Mouse (Mus musculus) lung, adult 18-20 months (tissue): Measurements from ENCODE around the gene Shc3.

Source experiments
- DNase-seq, 2 experiments: peaks; one replicate each; pipeline ENCODE4 v3.0.0; 2022; ENCODE audit warnings: mixed read lengths in 2 of 2

Shc3 gene

GRCm38 (mm10) chr13:51479826-51480225, 89.4 kb downstream of the Shc3 start:
- DNase-seq = no peak

DNA sequence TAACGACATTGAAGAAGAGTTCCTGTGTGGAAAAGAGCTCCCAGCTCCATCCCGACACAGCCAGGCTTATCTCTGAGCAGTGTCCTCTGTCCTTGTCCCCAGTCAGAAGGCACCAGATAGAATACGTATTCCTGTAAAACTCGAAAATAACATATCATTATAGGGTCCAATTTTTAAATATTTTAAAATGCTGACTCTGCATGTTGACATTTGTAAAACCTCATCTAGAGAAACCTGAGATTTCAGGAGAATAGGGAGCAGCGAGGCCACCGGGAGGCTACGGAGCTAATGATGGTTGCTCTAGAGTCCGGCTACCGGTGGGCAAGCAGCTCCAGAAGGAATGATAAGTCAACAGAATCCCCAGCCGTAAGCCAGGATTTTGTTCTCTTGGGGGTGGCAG, 92.2 kb downstream of the Shc3 start:
- no peak for DNase-seq

- no peak for DNase-seq
These were observed 100.4 kb downstream of the Shc3 start for GRCm38 (mm10) chr13:51468697-51469250.

GRCm38 (mm10) chr13:51466117-51466841, 102.9 kb downstream of the Shc3 start:
- no peak for DNase-seq

DNA sequence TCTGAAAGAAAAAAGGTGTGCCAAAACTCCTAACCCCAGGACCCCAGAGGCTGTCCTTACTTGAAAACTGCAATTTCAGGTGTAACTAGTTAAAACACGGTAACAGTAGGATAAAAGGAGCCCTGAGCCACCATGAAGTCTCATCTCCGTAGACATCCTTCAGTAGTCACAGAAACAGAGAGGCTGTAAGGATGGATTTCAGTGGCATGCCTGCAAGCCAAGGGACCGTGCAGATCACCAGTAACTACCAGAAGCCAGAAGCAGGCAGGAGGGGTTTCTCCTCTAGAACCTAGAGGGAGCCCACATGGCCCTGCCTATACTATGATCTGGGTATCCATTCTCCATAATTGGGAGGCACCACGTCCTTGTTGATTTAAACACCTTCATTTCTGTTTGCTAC, 104.9 kb downstream of the Shc3 start:
- no peak for DNase-seq

GRCm38 (mm10) chr13:51456190-51456878, 112.9 kb downstream of the Shc3 start:
- no peak for DNase-seq

GRCm38 (mm10) chr13:51446550-51446949, 122.7 kb downstream of the Shc3 start:
- DNase-seq = no peak

DNA sequence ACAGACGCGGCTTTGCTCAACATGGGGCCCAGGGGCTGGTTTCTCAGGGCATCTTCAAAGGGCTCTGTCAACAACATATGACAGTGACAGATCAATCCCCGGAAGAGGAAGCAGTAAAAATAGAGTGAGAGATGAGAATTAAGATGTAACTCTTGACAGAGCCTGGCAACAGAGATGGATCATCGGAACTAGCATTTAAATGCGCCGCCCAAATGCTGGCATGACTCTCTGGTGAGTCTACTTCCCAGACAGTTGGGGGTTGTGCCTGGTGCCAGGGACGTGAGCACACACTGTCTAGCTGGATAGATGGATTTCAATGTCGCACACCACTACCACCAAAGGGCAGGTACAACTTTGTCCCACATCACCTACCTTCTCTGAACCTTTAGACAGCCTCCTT, 126.3 kb downstream of the Shc3 start:
- DNase-seq = no peak

- DNase-seq = no peak
These were observed 131.8 kb downstream of the Shc3 start for GRCm38 (mm10) chr13:51437105-51438085.

GRCm38 (mm10) chr13:51435146-51435545, 134.1 kb downstream of the Shc3 start:
- no peak for DNase-seq

DNA sequence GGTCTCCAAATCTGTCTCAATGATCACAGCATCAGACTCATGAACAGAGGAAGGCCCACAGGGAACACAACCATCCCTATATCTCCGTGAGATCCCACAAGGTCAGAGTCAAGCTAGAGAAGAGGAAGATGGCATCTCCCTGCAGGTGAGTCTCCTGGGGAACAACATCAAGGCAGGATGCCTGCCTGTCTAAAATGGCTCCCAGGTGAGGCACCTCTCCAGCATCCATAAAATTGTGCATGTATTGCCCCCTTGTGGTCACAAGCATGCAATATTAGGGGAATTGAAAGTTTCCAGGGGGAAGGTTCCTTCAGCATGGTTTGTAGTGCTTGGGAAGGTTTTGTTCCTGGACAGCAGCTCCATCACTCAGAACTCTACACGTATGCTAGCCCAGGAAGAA, 134.8 kb downstream of the Shc3 start:
- DNase-seq = no peak

- DNase-seq = no peak
These were observed 135.8 kb downstream of the Shc3 start for GRCm38 (mm10) chr13:51433371-51433770.

DNA sequence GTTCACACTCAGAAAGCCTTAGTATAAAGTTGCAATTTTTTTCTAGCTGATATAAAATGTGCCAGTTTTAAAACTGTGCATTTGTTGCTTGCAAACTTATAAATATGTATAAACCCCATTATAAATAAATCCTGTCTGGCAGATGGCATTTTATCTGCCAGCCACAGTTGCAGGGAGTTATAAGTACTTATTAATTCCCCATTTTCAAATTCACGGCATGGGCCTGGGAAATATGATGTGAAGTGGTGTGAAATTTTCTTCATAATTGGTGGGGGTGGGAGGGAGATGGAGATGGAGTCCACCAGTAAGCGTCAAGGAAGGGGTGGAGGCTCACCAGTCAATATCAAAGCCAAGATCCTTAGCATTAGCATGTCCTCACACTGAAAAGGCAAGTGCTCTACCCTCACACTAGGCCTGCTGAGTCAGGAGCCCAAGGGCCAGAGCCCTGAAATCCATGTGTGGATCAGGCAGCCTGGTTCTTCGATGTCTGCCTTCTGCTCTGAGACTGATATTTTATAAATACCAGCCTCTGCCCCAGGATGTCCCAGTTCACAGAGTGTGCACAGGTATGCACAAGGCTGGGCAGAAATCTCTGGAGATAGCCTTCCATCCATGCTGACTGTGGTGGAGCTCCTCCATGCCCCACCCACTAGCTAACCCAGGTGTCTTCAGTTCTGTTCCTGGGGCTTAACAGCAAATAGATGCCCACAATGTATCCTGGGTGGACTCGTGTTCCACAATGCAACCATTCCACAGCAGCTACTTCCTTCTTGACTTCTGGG, 143.4 kb downstream of the Shc3 start:
- no peak for DNase-seq

DNA sequence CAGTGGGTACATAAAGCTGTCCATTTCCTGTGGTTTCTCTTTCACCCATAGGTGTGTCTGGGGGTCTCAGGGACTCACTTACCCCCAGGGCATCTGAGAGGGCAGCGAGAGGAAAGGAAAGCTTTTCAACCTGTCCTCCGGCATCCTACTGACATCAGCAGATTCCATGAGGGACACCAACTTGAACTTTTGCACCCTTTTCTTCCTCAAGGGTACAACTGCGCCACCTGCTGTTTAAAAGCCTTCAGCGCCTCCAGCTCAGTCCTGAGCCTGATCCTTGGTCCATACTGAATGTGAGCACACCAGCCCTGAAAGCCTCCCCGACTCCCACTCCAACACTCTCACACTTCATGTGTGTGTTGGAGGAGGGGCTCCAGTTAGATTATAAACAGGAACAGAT, 144.6 kb downstream of the Shc3 start:
- peak; percentile 38 to 56 for DNase-seq

DNA sequence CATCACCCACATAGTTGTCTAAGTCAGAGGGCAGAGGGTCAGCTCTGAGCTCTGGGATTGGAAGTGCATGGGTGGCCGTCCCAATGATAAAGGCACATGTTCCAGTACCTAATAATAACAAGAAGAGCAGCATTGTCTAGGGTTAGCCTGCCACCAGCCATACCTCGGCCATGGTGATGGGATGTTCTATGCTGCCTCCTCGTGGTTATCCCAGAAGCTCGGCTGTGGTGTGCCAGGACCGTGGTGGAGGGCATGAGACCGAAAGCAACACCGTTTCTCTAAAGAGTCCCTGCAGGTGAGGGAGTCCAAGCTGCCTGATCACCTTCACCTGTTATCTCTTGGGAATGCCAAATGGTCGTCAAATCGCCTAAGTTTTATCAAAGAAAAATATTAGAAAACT, 145.6 kb downstream of the Shc3 start:
- no peak for DNase-seq

DNA sequence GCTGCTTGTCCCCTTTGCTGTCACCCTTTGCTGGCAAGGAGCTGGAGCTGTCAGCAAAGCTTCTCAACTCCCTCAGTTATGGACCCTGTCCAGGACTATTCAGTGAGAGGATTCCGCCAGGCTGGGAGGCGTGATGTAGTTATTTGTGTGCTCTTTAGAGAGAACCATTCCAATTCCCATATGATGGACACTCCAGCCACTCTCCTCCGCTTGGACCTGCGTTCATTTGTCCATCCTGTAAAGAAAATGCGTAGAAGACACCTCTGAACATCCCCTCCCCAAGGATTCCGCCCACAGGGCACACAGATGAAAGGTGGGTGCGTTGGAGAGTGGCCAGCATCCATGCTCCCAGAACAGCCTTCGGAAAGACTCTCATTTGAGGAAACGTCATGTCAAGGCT, 148.4 kb downstream of the Shc3 start:
- no peak for DNase-seq

DNA sequence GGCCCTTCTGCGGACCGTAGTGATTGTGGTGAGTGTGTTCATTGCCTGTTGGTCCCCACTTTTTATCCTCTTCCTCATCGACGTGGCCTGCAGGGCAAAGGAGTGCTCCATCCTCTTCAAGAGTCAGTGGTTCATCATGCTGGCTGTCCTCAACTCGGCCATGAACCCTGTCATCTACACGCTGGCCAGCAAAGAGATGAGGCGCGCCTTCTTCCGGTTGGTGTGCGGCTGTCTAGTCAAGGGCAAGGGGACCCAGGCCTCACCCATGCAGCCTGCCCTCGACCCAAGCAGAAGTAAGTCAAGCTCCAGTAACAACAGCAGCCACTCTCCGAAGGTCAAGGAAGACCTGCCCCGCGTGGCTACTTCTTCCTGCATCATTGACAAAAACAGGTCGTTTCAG, 149.7 kb downstream of the Shc3 start:
- DNase-seq = no peak

- no peak for DNase-seq
These were observed 150.2 kb downstream of the Shc3 start for GRCm38 (mm10) chr13:51418942-51419451.

DNA sequence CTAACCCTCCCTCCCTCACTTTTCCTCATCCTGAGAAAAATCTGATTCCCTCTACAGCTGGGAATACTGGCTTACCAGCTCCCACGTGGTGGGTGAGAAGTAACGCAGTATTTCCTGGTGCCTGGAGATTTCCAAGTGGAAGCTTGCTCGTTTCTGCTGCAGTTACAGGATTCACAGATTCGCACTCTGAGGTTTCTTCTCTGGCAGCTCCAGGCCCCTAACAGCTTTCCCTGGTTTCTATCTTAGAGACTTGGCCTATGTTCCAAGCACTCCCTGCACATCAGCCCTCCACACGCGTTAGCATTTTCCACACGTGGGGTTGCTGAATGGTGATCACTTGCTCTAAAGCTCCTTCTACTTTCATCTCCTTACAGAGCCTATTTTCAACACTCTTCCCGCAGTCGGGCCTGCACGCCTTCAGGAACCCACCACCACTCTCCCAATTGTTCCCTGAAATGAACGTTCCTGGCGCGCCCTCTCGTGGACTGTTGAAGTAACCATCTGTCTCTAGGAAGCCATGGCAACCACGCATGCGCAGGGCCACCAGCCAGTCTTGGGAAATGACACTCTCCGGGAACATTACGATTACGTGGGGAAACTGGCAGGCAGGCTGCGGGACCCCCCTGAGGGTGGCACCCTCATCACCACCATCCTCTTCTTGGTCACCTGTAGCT, 150.8 kb downstream of the Shc3 start:
- peak; percentile 85 to 90 for DNase-seq

DNA sequence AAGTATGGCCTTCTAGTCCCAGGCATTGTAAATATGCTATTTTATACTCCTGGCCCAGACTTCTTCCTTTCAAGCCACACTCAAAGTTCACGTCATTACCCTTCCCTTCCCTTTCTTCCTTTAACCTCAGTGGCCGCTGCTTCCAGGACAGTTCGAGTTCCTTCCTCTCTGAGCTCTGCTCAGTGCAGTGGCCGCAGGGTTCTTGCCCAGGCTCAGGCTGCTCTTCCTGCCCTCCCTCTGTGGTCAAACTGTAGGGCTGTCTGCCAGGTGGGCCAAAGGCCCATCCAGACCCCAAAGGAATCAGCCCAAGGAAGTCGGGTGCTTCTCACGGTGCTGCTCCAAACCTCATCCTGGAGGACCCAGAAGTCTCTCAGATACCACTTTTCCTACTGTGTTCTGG, 151.4 kb downstream of the Shc3 start:
- no peak for DNase-seq

- DNase-seq = no peak
These were observed 152.5 kb downstream of the Shc3 start for GRCm38 (mm10) chr13:51416727-51417126.
